Mouse (Mus musculus) gastrocnemius, adult 8-10 months (tissue): Measurements from ENCODE around the gene Mob3a. TPM values are rescaled to one million over a fixed set of nuclear protein-coding genes. Genes with fewer than 3 reads are reported as not detected.
"Not testable (repeated sequence)": the region's sequence is repeated elsewhere in the genome, so short reads cannot be mapped to it uniquely, and the experiment has no call there.

ENCODE experiments used
- DNase-seq, 2 experiments: peaks; one replicate each; pipeline ENCODE4 v3.0.0; 2022; ENCODE audit warnings: low spot score in 2 of 2
- total RNA-seq, 4 experiments: library from RNA; stranded (reverse); gene quantifications; 2 replicates each; pipeline ENCODE4 v1.2.4; 2022

Gene Mob3a
- total RNA-seq, 4 experiments from 2014 or later, result 2.6 to 3.6 (median 3.4) TPM

DNA sequence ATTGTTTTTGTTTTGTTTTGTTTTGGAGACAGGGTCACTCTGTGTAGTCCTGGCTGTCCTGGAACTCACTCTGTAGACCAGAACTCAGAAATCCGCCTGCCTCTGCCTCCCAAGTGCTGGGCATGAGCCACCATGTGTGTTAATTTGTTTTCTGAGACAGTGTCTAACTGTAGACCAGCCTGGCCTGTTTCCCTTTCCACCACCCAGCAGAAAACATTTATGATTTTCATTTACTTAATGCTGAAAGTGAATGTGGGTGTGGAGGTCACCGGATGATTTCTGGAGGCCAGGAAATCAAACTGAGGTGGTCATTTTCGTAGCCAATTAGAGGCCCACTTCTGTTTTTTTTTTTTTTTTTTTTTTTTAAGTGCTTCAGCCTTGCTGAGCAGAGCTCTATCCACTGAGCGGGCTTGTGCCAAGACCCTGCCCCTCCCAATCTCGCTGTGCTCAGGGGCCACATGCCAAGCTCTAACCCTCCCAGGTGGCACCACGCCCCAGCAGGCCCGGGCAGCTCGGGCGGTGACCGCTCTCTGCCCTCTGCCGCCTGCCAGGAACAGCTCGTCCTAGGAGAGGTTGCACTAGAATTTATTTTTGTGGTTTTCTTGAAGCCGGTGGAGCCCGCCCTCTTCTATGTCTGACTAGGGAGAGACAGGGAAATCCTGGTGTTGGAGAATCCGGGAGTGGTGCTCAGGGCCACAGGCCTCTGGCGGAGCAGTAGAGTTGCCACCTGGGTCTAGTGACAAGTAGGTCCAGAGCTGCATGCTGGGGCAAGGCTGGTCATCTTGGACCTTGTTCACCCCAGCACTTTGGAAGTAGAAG is 37.4 kb downstream of the Mob3a start:
- peak; percentile 92 to 94 for DNase-seq

DNA sequence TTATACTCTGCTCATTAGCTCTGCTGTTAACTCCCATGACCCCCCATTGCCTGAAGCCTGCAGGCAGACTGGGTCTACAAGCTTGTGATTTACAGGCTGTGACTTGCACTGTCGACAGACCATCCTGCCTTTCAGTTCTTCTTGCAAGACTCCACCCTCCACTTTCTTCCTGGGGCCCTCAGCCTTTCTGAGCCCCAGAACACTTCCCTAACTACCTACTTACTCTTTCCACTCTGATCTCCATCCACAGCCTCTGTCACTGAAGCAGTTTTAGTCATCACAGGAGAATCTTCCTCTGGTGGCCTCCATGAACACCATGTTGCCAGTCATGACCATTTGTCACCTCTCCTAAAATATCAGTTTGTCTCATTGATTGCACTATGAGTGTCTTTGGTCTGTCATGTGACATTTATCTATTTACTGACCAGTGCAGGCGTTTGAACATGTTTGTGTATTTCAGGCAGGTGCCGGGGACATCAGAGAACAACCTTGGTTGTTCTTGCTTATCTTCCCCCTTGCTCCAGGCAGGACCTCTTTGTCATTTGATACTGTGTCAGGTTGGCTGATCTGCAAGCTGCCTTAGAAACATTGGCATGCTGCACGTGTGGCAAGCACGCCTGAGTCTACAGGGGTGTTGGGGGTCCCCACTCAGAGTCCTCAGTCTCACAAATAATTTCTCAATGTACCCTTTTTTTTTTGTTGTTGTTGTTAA is 38.1 kb downstream of the Mob3a start:
- DNase-seq, result no peak

DNA sequence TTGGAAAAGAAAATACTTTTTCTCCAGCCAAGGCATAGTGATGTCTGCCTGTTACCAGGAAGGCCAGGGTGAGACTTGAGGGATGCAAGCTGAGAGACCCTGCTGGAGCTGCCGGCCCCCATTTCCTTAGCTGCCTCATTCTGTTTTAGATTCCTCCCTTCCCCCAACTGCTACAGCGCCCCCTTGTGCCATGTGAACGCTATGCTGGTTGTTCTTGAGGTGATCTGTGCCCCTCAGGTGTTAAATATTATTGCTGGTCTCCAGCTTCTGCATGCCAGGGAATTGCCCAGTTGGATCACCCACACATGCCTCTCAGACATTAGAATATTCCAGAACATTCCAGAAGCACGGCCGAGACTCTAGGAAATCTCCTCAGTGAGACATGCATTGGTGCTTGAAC is 40.6 kb downstream of the Mob3a start:
- no peak for DNase-seq

DNA sequence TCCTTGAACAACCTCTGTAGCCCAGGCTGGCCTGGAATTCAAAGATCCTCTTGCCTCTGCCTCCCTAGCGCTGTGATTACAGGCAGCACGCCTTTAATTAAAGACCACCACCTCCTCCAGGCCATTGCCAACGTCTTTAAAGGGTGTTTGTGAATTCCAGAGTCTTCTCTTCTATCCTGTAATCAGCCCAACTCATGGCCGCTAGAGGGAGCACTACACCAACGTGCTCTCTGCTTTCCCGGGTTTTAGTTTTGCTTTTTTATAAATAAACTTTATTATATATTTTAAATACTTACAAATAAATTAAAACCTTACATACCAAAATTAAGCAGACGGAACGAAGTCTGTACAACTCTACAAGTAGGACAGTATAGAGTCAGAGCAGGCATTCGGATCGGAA is 42.6 kb downstream of the Mob3a start:
- peak in 1 of 2 experiments; percentile 58 for DNase-seq

DNA sequence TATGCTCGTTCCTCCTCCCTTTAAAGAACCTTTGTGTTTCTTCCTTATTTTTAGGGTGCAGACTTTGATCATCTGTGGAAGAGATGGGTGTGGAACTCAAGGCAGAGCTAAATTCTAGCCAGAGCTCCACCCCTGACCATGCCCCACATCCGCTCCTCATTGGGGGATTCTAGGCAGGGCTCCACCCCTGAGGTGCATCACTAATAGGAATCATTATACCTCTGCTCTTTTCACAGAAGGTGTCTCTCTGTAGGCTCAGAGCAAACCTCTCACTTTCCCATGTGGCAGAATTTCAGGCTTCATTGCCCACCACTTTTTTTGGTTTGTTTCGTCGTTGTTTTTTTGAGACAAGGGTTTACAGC is 43.0 kb downstream of the Mob3a start:
- no peak for DNase-seq

DNA sequence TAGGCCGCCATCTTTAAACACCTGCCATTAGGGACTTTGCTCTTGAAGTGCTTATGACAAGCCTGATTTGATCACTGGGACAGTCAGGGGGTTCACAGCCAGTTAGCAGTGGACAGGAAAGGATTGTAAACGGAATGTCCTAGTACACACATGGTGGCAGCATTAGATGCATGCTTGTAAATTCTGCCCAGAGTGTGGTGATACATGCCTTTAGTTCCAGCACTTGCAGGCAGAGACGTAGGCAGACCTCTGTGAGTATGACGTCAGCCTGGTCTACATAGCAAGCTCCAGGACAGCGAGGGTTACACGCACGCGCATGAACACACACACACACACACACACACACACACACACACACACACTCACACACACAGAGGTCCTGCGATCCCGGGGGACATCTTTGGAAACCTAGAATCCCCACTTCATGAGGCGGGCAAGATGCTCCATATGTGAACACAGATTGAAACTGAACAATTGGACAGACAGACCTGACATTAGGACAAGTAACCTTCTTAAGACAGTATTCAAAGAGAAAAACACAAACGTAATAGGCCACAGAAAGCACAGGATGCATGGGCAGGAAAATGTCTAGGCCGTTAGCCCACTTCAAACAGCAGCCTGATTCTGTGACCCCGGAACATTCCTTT is 43.5 kb downstream of the Mob3a start:
- no peak for DNase-seq

DNA sequence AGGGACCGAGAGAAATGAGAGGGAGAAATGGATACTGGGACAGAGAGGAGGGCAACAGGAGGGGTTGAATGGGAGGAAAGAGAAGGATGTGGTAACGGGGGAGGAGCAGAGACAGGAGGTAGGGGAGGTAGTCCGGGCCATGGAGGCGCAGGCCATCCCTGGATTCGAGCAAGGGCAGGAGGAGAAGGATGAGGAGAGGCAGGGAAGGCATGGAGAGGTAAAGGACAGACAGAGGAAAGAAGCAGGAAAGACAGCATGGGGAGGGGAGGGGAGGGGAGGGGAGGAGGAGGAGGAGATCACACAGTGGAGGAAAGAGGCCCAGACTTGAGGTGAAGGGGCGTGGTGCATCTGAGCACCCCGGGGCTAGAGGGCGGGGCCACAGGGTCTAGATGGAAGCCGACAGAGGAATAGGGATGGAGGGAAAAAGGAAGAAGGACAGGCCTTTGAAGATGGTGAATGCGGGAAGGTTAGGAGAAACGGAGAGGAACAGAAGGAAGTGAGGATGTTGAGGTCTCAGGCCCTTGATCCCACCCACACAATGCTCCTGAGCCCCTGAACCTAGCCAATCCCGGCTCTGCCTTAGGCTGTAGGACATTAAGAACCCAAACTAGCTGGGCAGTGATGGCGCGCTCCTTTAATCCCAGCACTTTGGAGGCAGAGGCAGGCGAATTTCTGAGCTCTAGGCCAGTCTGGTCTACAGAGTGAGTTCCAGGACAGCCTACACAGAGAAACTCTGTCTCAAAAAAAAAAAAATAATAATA is 44.7 kb downstream of the Mob3a start, which contains the start of gene Btbd2:
TSS of gene Btbd2 (minus strand) at position 209 of the 761 bp plus-strand sequence.
- no peak for DNase-seq

DNA sequence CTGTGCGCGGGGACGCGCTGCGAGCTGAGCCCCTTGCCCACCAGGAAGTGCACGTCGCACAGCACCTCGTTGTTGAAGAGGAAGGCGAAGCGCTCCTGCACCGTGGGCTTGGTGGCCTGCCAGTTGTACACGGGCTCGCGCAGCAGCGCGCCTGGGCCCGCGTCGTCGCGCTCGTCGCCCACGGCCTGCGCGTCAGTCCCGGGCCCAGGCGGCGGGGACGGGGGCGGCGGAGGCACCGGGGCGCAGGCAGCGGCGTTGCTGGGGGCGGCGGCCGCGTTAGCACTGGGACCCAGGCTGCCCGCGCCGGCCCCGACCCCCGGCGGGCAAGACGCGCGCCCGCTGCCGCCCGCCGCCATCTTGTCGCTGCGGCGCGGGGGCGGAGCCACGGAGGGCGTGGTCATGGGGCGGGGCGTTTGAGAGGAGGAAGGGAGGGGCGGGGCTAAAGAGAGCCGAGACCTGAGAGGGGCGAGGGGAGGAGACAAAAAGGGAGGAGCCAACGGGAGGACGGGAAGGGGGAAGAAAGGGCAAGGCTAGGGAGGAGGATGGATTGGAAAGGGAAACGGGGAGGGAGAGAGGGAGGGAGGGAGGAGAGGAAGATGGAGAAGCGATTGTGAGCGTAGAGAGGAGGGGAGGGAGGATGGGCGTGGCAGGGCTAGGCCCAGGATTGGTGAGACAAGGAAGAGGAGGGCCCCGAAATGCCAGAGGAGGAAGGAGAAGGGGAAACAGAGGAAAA is 45.5 kb downstream of the Mob3a start:
- peak; percentile 94 to 95 for DNase-seq

DNA sequence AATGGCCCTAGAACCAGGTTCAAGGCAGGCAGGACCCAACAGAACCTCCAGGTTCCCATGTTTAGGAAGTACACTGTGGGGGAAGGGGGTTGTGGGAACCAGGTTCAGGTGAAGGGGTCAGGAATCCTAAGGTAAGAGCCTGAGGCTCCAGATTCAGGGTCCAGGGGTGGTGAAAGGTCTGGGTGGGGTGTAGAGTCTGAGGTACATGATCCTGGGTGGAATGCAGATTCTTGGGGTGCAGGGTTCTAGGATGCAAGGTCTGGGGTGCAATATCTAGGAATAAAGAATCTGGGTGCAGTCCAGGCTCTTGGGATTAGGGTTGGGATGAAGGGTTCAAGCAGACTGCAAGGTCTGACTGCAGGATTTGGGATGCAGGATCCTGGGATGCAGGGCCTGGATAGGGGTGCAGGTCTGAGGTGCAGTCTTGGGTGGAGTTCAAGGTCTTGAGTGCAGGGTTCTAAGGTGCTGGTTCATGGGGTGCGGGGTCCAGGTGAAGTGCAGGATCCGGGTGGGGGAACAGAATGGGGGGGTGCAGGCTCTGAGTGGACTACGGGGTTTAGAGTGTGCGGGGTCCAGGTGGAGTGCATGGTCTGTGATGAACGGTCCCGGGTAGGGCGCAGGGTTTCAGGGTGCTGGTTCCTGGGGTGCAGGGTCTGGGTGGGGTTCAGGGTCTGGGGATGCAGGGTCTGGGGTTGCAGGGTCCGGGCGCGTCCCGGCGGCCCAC is 46.2 kb downstream of the Mob3a start:
- DNase-seq, result no peak

DNA sequence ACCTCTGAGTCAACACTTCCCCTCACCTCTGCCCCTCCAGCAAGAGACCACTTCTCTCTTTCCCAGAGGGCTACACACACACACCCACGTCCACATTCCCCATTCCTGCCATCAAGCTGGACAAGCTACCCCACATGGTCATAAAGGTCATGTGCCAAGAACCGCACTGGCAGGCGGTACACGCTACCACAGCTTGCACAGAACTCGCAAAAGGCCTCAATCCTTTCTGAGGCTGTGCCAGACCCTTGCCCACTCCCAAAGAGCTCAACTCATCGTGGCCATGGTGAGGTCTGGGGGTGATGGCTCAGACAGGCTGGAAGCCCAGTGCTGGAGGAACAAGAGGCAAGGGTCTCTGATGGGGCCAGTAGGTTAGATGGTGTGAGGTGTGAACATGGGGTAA is 46.9 kb downstream of the Mob3a start:
- DNase-seq, result no peak

DNA sequence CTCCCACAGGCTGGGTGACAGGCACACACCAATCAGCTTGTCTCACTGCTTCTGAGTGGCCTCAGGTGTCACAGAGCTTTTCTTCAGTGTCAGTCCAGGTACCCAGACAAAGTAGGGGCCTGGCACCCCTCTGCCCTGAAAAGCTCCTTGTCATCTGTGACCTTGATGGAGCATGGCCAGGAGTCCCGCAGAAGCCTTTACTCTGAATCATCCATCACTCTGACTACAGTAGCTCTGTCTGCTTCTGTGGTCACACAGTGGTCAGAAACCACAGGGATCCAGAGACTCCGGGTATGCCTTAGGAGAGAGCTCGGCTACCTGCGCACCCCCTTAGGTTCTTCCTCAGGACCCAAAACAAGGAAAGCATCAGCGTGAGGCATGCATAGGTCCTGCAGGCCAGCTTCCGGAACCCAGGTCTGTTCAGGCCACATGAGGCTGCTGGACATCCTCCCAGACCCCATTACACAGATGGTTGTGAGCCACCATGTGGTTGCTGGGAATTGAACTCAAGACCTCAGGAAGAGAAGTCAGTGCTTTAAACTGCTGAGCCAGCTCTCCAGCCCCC is 48.5 kb downstream of the Mob3a start:
- DNase-seq, result no peak

DNA sequence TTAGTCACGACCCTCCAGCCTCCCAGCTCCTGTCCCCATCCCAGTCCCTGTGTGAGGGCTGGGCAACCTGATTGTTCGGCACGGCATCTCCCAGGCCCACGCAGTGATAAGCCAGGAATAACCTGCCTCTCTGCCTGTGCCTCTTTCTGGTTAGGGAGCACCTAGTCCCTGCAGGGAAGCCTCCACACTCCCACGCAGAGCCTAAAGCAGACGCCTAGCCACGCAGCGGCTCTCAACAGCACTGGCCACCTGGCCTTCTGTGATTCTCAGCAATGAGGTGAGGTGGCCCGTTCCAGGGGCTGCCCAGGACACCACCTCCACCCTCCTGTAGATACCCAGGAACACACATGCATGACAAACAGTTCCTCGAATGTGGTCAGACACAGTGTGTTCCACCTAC is 51.4 kb downstream of the Mob3a start:
- DNase-seq, result no peak

DNA sequence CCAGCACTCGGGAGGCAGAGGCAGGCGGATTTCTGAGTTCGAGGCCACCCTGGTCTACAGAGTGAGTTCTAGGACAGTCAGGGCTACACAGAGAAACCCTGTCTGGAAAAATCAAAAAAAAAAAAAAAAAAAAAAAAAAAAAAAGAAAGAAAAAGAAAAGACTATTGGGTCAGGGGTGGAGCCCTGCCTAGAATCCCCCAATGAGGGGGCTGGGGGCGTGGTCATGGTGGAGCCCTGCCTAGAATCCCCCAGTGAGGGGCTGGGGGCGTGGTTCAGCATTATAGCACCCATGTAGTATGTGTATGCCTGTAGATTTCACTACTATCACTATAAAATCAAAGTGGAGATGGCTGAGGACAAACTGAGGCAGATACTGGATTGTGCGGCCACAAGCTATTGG is 51.9 kb downstream of the Mob3a start:
- not testable (repeated sequence) for DNase-seq

DNA sequence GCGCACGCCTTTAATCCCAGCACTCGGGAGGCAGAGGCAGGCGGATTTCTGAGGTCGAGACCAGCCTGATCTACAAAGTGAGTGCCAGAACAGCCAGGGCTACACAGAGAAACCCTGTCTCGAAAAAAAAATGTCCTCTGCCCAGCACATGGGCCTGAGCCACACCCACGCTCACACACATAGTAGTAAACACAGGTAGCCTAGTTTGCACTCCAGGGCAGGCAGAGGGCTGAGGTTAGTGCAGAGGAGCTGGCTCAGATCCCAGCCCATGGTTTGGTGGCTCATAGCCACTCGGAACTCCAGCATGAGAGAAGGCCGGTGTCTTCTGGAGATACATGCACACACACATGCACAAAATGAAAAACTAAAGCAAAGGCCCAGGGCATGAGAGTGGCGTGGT is 54.8 kb downstream of the Mob3a start:
- no peak for DNase-seq

DNA sequence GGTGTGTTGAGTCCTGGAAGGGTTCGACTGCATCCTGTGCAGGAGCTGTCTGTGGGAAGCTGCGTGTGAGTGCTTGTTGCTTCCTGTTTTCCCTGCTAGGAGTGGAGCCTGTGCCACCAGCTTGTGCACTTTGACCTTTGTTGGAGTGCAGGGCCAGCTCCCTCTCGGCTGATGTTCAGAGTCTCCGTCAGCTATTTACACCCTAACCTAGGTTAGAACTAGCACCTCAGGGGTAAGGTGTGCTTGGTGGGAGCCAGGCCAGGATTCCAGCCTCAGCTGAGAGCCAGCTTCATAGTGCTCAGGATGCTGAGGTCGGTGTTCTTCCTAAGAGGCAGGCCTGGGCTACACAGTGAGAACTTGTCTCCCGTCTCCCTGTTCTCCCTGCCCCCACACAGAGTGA is 66.4 kb downstream of the Mob3a start:
- no peak for DNase-seq

Other genes with a start within 250 kb of the Mob3a start
- not detected for gene Onecut3, start 207.1 kb downstream of the Mob3a start, total RNA-seq
- not detected for gene Atp8b3, start 162.9 kb downstream of the Mob3a start, total RNA-seq
- gene Rexo1, start 140.4 kb downstream of the Mob3a start, total RNA-seq, result 10 to 100 TPM in 2 of 4 experiments, 1 to 10 TPM in 2; 8.5 to 11.1 (median 10.1) TPM
- 1 to 10 TPM; 1.1 to 2.0 (median 1.3) TPM for gene Klf16, start 124.7 kb downstream of the Mob3a start, total RNA-seq
- 10 to 100 TPM; 70.5 to 80.7 (median 77.3) TPM for gene Abhd17a, start 111.6 kb downstream of the Mob3a start, total RNA-seq
- 10 to 100 TPM; 17.4 to 21.2 (median 19.2) TPM for gene Scamp4, start 99.1 kb downstream of the Mob3a start, total RNA-seq
- gene Adat3, start 99.1 kb downstream of the Mob3a start, total RNA-seq, result under 1 TPM in 3 of 4 experiments, not detected in 1; 0.29 to 0.43 (median 0.36) TPM
- under 1 TPM in 2 of 4 experiments, not detected in 2; 0.20 to 0.24 TPM for gene Gm49322, start 96.0 kb downstream of the Mob3a start, total RNA-seq
- gene Csnk1g2, start 79.1 kb downstream of the Mob3a start, total RNA-seq, result 100 to 1,000 TPM; 124 to 147 (median 144) TPM
- 10 to 100 TPM; 36.7 to 40.7 (median 39.7) TPM for gene Btbd2, start 44.9 kb downstream of the Mob3a start, total RNA-seq
- 100 to 1,000 TPM; 226 to 292 (median 253) TPM for gene Mknk2, start 23.9 kb downstream of the Mob3a start, total RNA-seq
- 1 to 10 TPM; 1.0 to 3.1 (median 2.7) TPM for gene Izumo4, start 207 bp upstream of the Mob3a start, total RNA-seq
- 10 to 100 TPM; 24.1 to 29.3 (median 27.8) TPM for gene Ap3d1, start 40.3 kb upstream of the Mob3a start, total RNA-seq
- 10 to 100 TPM; 12.4 to 13.8 (median 13.5) TPM for gene Dot1l, start 53.2 kb upstream of the Mob3a start, total RNA-seq
- 10 to 100 TPM; 26.0 to 33.2 (median 29.9) TPM for gene Sf3a2, start 96.2 kb upstream of the Mob3a start, total RNA-seq
- gene Plekhj1, start 96.6 kb upstream of the Mob3a start, total RNA-seq, result 10 to 100 TPM; 24.2 to 34.4 (median 32.0) TPM
- gene Amh, start 103.3 kb upstream of the Mob3a start, total RNA-seq, result under 1 TPM in 3 of 4 experiments, not detected in 1; 0.22 to 0.40 (median 0.24) TPM
- gene Jsrp1, start 111.5 kb upstream of the Mob3a start, total RNA-seq, result 100 to 1,000 TPM; 455 to 508 (median 490) TPM
- 1,000 to 10,000 TPM in 1 of 4 experiments, 100 to 1,000 TPM in 3; 735 to 1,031 (median 850) TPM for gene Oaz1, start 124.7 kb upstream of the Mob3a start, total RNA-seq
- 10 to 100 TPM in 3 of 4 experiments, 1 to 10 TPM in 1; 7.4 to 12.5 (median 10.4) TPM for gene Lingo3, start 142.1 kb upstream of the Mob3a start, total RNA-seq
- 10 to 100 TPM in 3 of 4 experiments, 1 to 10 TPM in 1; 6.2 to 19.0 (median 14.5) TPM for gene Lsm7, start 153.2 kb upstream of the Mob3a start, total RNA-seq
- gene Sppl2b, start 153.3 kb upstream of the Mob3a start, total RNA-seq, result 10 to 100 TPM; 11.3 to 12.5 (median 11.7) TPM
- gene Tmprss9, start 169.9 kb upstream of the Mob3a start, total RNA-seq, result under 1 TPM in 1 of 4 experiments, not detected in 3; 0.13 TPM
- gene Timm13, start 199.0 kb upstream of the Mob3a start, total RNA-seq, result 100 to 1,000 TPM; 119 to 143 (median 123) TPM
- gene Lmnb2, start 216.3 kb upstream of the Mob3a start, total RNA-seq, result 1 to 10 TPM; 2.1 to 4.0 (median 2.3) TPM
- 10 to 100 TPM in 3 of 4 experiments, 1 to 10 TPM in 1; 6.8 to 31.8 (median 26.9) TPM for gene Gadd45b, start 228.1 kb upstream of the Mob3a start, total RNA-seq